Mouse (Mus musculus) G1E (cell line): ENCODE measurements around the gene Arpc3.

Experiments used
- CTCF ChIP-seq: IDR thresholded peaks from 2 replicates; pipeline ENCODE4 v1.5.1; 2012; ENCODE audit warnings: low read depth, low read length, inconsistent platforms, mixed read lengths
- GATA1 ChIP-seq: IDR thresholded peaks from 2 replicates; pipeline ENCODE4 v1.6.1; 2012; ENCODE audit warnings: borderline replicate concordance, low read length, inconsistent platforms, mixed read lengths

- TF ChIP-seq CTCF (no peak), GATA1 (no peak)
These were observed 33.9 kb downstream of the Arpc3 start for GRCm38 (mm10) chr5:122425550-122425949.
